Mouse (Mus musculus) heart, embryonic 13.5 days (tissue): ENCODE measurements around the gene Sec31a. TPM values are rescaled to one million over a fixed set of nuclear protein-coding genes. Genes with fewer than 3 reads are reported as not detected.
A peak's percentile ranks its signal among the peaks of the same experiment; 100 is the strongest.
"Not testable (repeated sequence)": the region's sequence is repeated elsewhere in the genome, so short reads cannot be mapped to it uniquely, and the experiment has no call there.

ENCODE experiments used
- ATAC-seq: fragments of 200-750 bp; cut with Nextera tagmentation; 2 replicates; pipeline ENCODE4 v1.8.0; 2017; ENCODE audit warnings: moderate TSS enrichment; ENCODE audit not compliant: insufficient number of reproducible peaks, low FRiP score, low TSS enrichment; ENCODE audit errors: extremely low read depth
- H3K27ac ChIP-seq: fragments of 300-500 bp; sonication (generic); replicated peaks from 2 replicates; pipeline ENCODE4 v1.5.1; 2015; ENCODE audit warnings: moderate library complexity, mild to moderate bottlenecking, inconsistent platforms
- H3K27me3 ChIP-seq: fragments of 300-500 bp; sonication (generic); replicated peaks from 2 replicates; pipeline ENCODE4 v1.6.1; 2015; ENCODE audit warnings: mild to moderate bottlenecking, inconsistent platforms
- H3K36me3 ChIP-seq: fragments of 300-500 bp; sonication (generic); 2 replicates; pipeline ENCODE4 v1.6.1; 2015; ENCODE audit warnings: mild to moderate bottlenecking, inconsistent platforms
- H3K4me1 ChIP-seq: fragments of 300-500 bp; sonication (generic); 2 replicates; pipeline ENCODE4 v1.6.1; 2015; ENCODE audit warnings: inconsistent platforms
- H3K4me2 ChIP-seq: fragments of 300-500 bp; sonication (generic); 2 replicates; pipeline ENCODE4 v1.6.1; 2015; ENCODE audit warnings: inconsistent platforms, mild to moderate bottlenecking, moderate library complexity
- H3K4me3 ChIP-seq: fragments of 300-500 bp; sonication (generic); 2 replicates; pipeline ENCODE4 v1.5.1; 2015; ENCODE audit warnings: moderate library complexity, mild to moderate bottlenecking, inconsistent platforms
- H3K9ac ChIP-seq: fragments of 300-500 bp; sonication (generic); 2 replicates; pipeline ENCODE4 v1.6.1; 2015; ENCODE audit warnings: inconsistent platforms, mild to moderate bottlenecking, moderate library complexity
- H3K9me3 ChIP-seq: fragments of 300-500 bp; sonication (generic); 2 replicates; pipeline ENCODE4 v1.6.1; 2016; ENCODE audit warnings: inconsistent platforms
- WGBS: fragments of 180-500 bp; shearing (Covaris S2); methylation state at CpG from one replicate; pipeline ENCODE4 v1.1.7; 2015; ENCODE audit warnings: mixed read lengths; 5-methylcytosine and 5-hydroxymethylcytosine counted together
- polyA plus RNA-seq: library from polyadenylated mRNA; unstranded; fragments of >200 nt; fragmentation: Nextera tagmentation; extraction: Ambion mirVana; gene quantifications from 2 replicates; pipeline ENCODE4 v1.2.1, GENCODE M21; 2015

Sec31a gene
- polyA plus RNA-seq, 1 experiment from 2014 or later, result 146 TPM

GRCm38 (mm10) chr5:100428734-100429343 lies 12.8 kb upstream of the Sec31a start:
- H3K27me3 ChIP-seq, result no peaks in the 10 kb centered on the region
- H3K36me3 ChIP-seq, result peaks cover 45% of the 10 kb centered on the region
- peak overlapping the region; percentile 79 for H3K4me2 ChIP-seq
- peak overlapping the region; percentile 96 for H3K27ac ChIP-seq
- peak overlapping the region; percentile 96 for H3K9ac ChIP-seq
- no peak for ATAC-seq
- under 1% methylated on average over 20 of the region's 20 CpGs for WGBS
- H3K4me3 ChIP-seq, result peak overlapping the region; percentile 90
- no peaks in the 10 kb centered on the region for H3K9me3 ChIP-seq
- peaks cover 59% of the 10 kb centered on the region for H3K4me1 ChIP-seq

GRCm38 (mm10) chr5:100428031-100428733 lies 12.1 kb upstream of the Sec31a start:
- WGBS, result 5% methylated on average over 5 of the region's 5 CpGs

GRCm38 (mm10) chr5:100427276-100427675 lies 11.2 kb upstream of the Sec31a start:
- H3K27me3 ChIP-seq, result no peaks in the 10 kb centered on the region
- peaks cover 61% of the 10 kb centered on the region for H3K36me3 ChIP-seq
- H3K27ac ChIP-seq, result no peak overlapping the region
- 64% methylated on average over 9 of the region's 9 CpGs for WGBS
- H3K4me2 ChIP-seq, result peak overlapping the region; percentile 79
- H3K9ac ChIP-seq, result peak overlapping the region; percentile 96
- no peaks in the 10 kb centered on the region for H3K9me3 ChIP-seq
- H3K4me3 ChIP-seq, result peak overlapping the region; percentile 90
- no peak for ATAC-seq
- peaks cover 73% of the 10 kb centered on the region for H3K4me1 ChIP-seq

More at GRCm38 (mm10) chr5:100428031-100428733, 12.1 kb upstream of the Sec31a start:
- Histone ChIP-seq H3K27ac (peak overlapping the region; percentile 96; the same call in 1 of the 2 replicates), H3K4me3 (peak overlapping the region; percentile 90), H3K36me3 (peaks cover 52% of the 10 kb centered on the region), H3K9ac (peak overlapping the region; percentile 96), H3K9me3 (no peaks in the 10 kb centered on the region), H3K27me3 (no peaks in the 10 kb centered on the region), H3K4me1 (peaks cover 65% of the 10 kb centered on the region), H3K4me2 (peak overlapping the region; percentile 79)
- ATAC-seq, result no peak

GRCm38 (mm10) chr5:100425823-100426222 lies 9.8 kb upstream of the Sec31a start:
- not testable (repeated sequence) for ATAC-seq, H3K27ac ChIP-seq, H3K4me3 ChIP-seq, H3K27me3 ChIP-seq, H3K9me3 ChIP-seq, H3K9ac ChIP-seq
- 88% methylated on average over 2 of the region's 2 CpGs for WGBS
- peaks cover 72% of the 10 kb centered on the region for H3K4me1 ChIP-seq
- H3K4me2 ChIP-seq, result peak overlapping the region; percentile 79; the same call in 1 of the 2 replicates
- H3K36me3 ChIP-seq, result peaks cover 75% of the 10 kb centered on the region

GRCm38 (mm10) chr5:100424252-100424651 lies 8.2 kb upstream of the Sec31a start:
- Histone ChIP-seq H3K27ac (no peak overlapping the region), H3K27me3 (no peaks in the 10 kb centered on the region), H3K4me3 (peak overlapping the region; percentile 17; the same call in 1 of the 2 replicates), H3K9me3 (no peaks in the 10 kb centered on the region), H3K36me3 (peaks cover 91% of the 10 kb centered on the region), H3K4me1 (peaks cover 63% of the 10 kb centered on the region), H3K4me2 (peak overlapping the region; percentile 47), H3K9ac (peak overlapping the region; percentile 69)
- ATAC-seq, result no peak
- WGBS, result 76% methylated on average over 3 of the region's 3 CpGs

GRCm38 (mm10) chr5:100423626-100424025 lies 7.6 kb upstream of the Sec31a start:
- 63% methylated on average over 7 of the region's 7 CpGs for WGBS

GRCm38 (mm10) chr5:100418861-100419260 lies 2.8 kb upstream of the Sec31a start:
- Histone ChIP-seq H3K36me3 (peaks cover 59% of the 10 kb centered on the region), H3K27me3 (no peaks in the 10 kb centered on the region), H3K4me1 (peaks cover 29% of the 10 kb centered on the region), H3K4me3 (no peak overlapping the region), H3K9me3 (no peaks in the 10 kb centered on the region), H3K9ac (no peak overlapping the region), H3K27ac (no peak overlapping the region), H3K4me2 (no peak overlapping the region)
- no peak for ATAC-seq
- 75% methylated on average over 4 of the region's 4 CpGs for WGBS

More at GRCm38 (mm10) chr5:100423626-100424025, 7.6 kb upstream of the Sec31a start:
- no peaks in the 10 kb centered on the region for H3K27me3 ChIP-seq
- peaks cover 63% of the 10 kb centered on the region for H3K4me1 ChIP-seq
- peaks cover 97% of the 10 kb centered on the region for H3K36me3 ChIP-seq
- H3K4me3 ChIP-seq, result peak overlapping the region; percentile 8; the same call in 1 of the 2 replicates
- peak overlapping the region; percentile 69; the same call in 1 of the 2 replicates for H3K9ac ChIP-seq
- no peaks in the 10 kb centered on the region for H3K9me3 ChIP-seq
- H3K27ac ChIP-seq, result no peak overlapping the region
- H3K4me2 ChIP-seq, result peak overlapping the region; percentile 47
- no peak for ATAC-seq

GRCm38 (mm10) chr5:100418077-100418476 lies 2.0 kb upstream of the Sec31a start:
- no peaks in the 10 kb centered on the region for H3K27me3 ChIP-seq
- 78% methylated on average over 2 of the region's 2 CpGs for WGBS
- H3K36me3 ChIP-seq, result peaks cover 51% of the 10 kb centered on the region
- no peak overlapping the region for H3K4me2 ChIP-seq
- ATAC-seq, result no peak
- no peaks in the 10 kb centered on the region for H3K9me3 ChIP-seq
- peaks cover 29% of the 10 kb centered on the region for H3K4me1 ChIP-seq
- H3K27ac ChIP-seq, result no peak overlapping the region
- H3K9ac ChIP-seq, result no peak overlapping the region
- H3K4me3 ChIP-seq, result no peak overlapping the region

- H3K9ac ChIP-seq, result peak overlapping the region; percentile 93
- H3K4me1 ChIP-seq, result peaks cover 42% of the 10 kb centered on the region
- H3K27ac ChIP-seq, result peak overlapping the region; percentile 93
- no peaks in the 10 kb centered on the region for H3K9me3 ChIP-seq
- ATAC-seq, result no peak
- H3K27me3 ChIP-seq, result no peaks in the 10 kb centered on the region
- WGBS, result 24% methylated on average over 11 of the region's 11 CpGs
- H3K4me3 ChIP-seq, result peak overlapping the region; percentile 87
- peak overlapping the region; percentile 73 for H3K4me2 ChIP-seq
- peaks cover 19% of the 10 kb centered on the region for H3K36me3 ChIP-seq
Measured at GRCm38 (mm10) chr5:100414474-100415196, 1.4 kb downstream of the Sec31a start.

- Histone ChIP-seq H3K9ac (peak overlapping the region; percentile 12; the same call in 1 of the 2 replicates), H3K4me3 (no peak overlapping the region), H3K27ac (no peak overlapping the region), H3K4me2 (peak overlapping the region; percentile 4; the same call in 1 of the 2 replicates), H3K4me1 (peaks cover 42% of the 10 kb centered on the region), H3K36me3 (peaks cover 18% of the 10 kb centered on the region), H3K27me3 (no peaks in the 10 kb centered on the region), H3K9me3 (no peaks in the 10 kb centered on the region)
- no peak for ATAC-seq
- 69% methylated on average over 3 of the region's 3 CpGs for WGBS
Measured at GRCm38 (mm10) chr5:100412886-100413285, 3.1 kb downstream of the Sec31a start.

- Histone ChIP-seq H3K4me2 (no peak overlapping the region), H3K4me1 (peaks cover 35% of the 10 kb centered on the region), H3K36me3 (peaks cover 42% of the 10 kb centered on the region), H3K27ac (no peak overlapping the region), H3K9ac (no peak overlapping the region), H3K27me3 (no peaks in the 10 kb centered on the region), H3K4me3 (no peak overlapping the region), H3K9me3 (no peaks in the 10 kb centered on the region)
- WGBS, result 88% methylated on average over 5 of the region's 5 CpGs
- no peak for ATAC-seq
Measured at GRCm38 (mm10) chr5:100410281-100410680, 5.8 kb downstream of the Sec31a start.
